In genomic region chr2:180723865-180724264, GRCm38 (mm10) we compare ENCODE assay signal across 28 mouse cellular contexts. TPM values are rescaled to one million over a fixed set of nuclear protein-coding genes. Genes with fewer than 3 reads are reported as not detected.
A peak's percentile ranks its signal among the peaks of the same experiment; 100 is the strongest.
DNase-seq lines count a peak whose midpoint lies in the region; ATAC-seq and TF ChIP-seq lines count a peak whose summit lies in the region.
"Had no signal": no experiment of that assay in that cellular context is flagged by ENCODE, and none has a peak within 500 bp of the region (broad histone marks: within the 10 kb centered on the region; RNA-seq: fewer than 3 reads in every experiment).

No protein-coding gene starts in this region.

- TF ChIP-seq POLR2A in kidney, adult 2 months (IDR thresholded peaks at IDR 0.05; ENCODE audit: low read depth, low read length) = no peak

- no peaks in the 10 kb centered on the region for H3K9me3 ChIP-seq in liver, embryonic 16.5 days (replicated peaks; ENCODE audit: control insufficient read depth, low read length)
- H3K9me3 ChIP-seq: embryonic facial prominence, embryonic 12.5 days; embryonic facial prominence, embryonic 15.5 days; heart, embryonic 10.5 days; heart, embryonic 13.5 days; hindbrain, embryonic 12.5 days; hindbrain, embryonic 15.5 days had no signal

- H3K27ac ChIP-seq in liver, embryonic 16.5 days (ENCODE audit: low read length) = peak overlapping the region; percentile 81; the same call in 1 of the 2 replicates
- no peak overlapping the region for H3K27ac ChIP-seq in kidney, adult 2 months (ENCODE audit: insufficient read depth, low read depth, low read length)
- H3K27ac ChIP-seq: embryonic facial prominence, embryonic 12.5 days; embryonic facial prominence, embryonic 15.5 days; gastrocnemius, adult 2 months; heart, embryonic 10.5 days; heart, embryonic 13.5 days; hindbrain, embryonic 12.5 days; hindbrain, embryonic 15.5 days had no signal

- peak; percentile 84 for DNase-seq in heart, adult 11 months
- DNase-seq in heart, postnatal 10 days = no peak
- DNase-seq in testis, postnatal 10 days (ENCODE audit: low spot score) = peak; percentile 38
- no peak for DNase-seq in testis, postnatal 14 days (ENCODE audit: low spot score)
- DNase-seq in spleen, adult 12 weeks (ENCODE audit: low spot score) = no peak
- no peak for DNase-seq in kidney, adult 2 months
- DNase-seq: adrenal gland, adult 8-10 months; adrenal gland, postnatal 25 days; cerebellum, adult 18-20 months; cerebellum, adult 9-10 months; cerebellum, postnatal 14 days; forebrain, postnatal 0 days; gastrocnemius, adult 2 months; gastrocnemius, postnatal 14 days; heart, adult 2 months had no signal

- no peak overlapping the region for H3K4me3 ChIP-seq in liver, embryonic 16.5 days (ENCODE audit: low read depth, low read length)
- no peak overlapping the region for H3K4me3 ChIP-seq in kidney, adult 2 months (ENCODE audit: insufficient read depth, low read depth, low read length)
- H3K4me3 ChIP-seq: embryonic facial prominence, embryonic 12.5 days; embryonic facial prominence, embryonic 15.5 days; gastrocnemius, adult 2 months; heart, adult 2 months; heart, embryonic 10.5 days; heart, embryonic 13.5 days; hindbrain, embryonic 12.5 days; hindbrain, embryonic 15.5 days had no signal

- no peak for TF ChIP-seq CTCF in kidney, adult 2 months (conservative IDR thresholded peaks at IDR 0.05; ENCODE audit: insufficient read depth, insufficient read length, low read depth, low read length)

- WGBS in liver, embryonic 16.5 days (ENCODE audit: insufficient replicate concordance) = 76% methylated on average over 2 of the region's 2 CpGs
- 60% methylated on average over 2 of the region's 2 CpGs for WGBS in kidney, adult 2 months

- no peaks in the 10 kb centered on the region for H3K27me3 ChIP-seq in liver, embryonic 16.5 days (ENCODE audit: control insufficient read depth, insufficient read depth, low read depth, low read length)
- H3K27me3 ChIP-seq in kidney, adult 2 months (replicated peaks; ENCODE audit: control insufficient read depth, insufficient read depth, low read length) = no peaks in the 10 kb centered on the region
- H3K27me3 ChIP-seq: embryonic facial prominence, embryonic 12.5 days; embryonic facial prominence, embryonic 15.5 days; hindbrain, embryonic 12.5 days had no signal

- intact Hi-C loops in heart, postnatal 10 days (cut with DNase I) = no loop called here

- peaks cover 46% of the 10 kb centered on the region for H3K4me1 ChIP-seq in liver, embryonic 16.5 days (ENCODE audit: control insufficient read depth, low read depth, low read length)
- peaks cover 12% of the 10 kb centered on the region; the same call in 1 of the 2 replicates for H3K4me1 ChIP-seq in kidney, adult 2 months (ENCODE audit: control insufficient read depth, insufficient read depth, low read length)

- no peak for ATAC-seq in liver, embryonic 16.5 days (ENCODE audit: low read depth)
- ATAC-seq: activated CD4-positive, CD25-positive, alpha-beta regulatory T cell, adult 4 months; forebrain, embryonic 14.5 days; forebrain, postnatal 0 days had no signal

- H3K9ac ChIP-seq in liver, embryonic 16.5 days (ENCODE audit: low read depth, low read length) = no peak overlapping the region
- H3K9ac ChIP-seq: embryonic facial prominence, embryonic 12.5 days; embryonic facial prominence, embryonic 15.5 days; forebrain, postnatal 0 days; hindbrain, embryonic 12.5 days; hindbrain, embryonic 15.5 days had no signal

- peaks cover 54% of the 10 kb centered on the region for H3K36me3 ChIP-seq in liver, embryonic 16.5 days (ENCODE audit: control insufficient read depth, insufficient read depth)
- peaks cover 2% of the 10 kb centered on the region; the same call in 1 of the 2 replicates for H3K36me3 ChIP-seq in kidney, adult 2 months (ENCODE audit: control insufficient read depth, insufficient read depth, low read length)

- no peak overlapping the region for H3K4me2 ChIP-seq in liver, embryonic 16.5 days (ENCODE audit: low read depth, low read length)
- H3K4me2 ChIP-seq: embryonic facial prominence, embryonic 12.5 days; embryonic facial prominence, embryonic 15.5 days; hindbrain, embryonic 12.5 days; hindbrain, embryonic 15.5 days had no signal

RNA-seq across cellular contexts. Expression of gene Slc17a9, which starts 1.2 kb away (rescaled TPM):
- total RNA-seq in heart, postnatal 10 days (2021) = under 1 TPM; 0.69 to 0.89 TPM
- 10.4 and 10.8 TPM in 2 replicates for polyA plus RNA-seq in liver, embryonic 16.5 days (2015; fragmentation: Nextera tagmentation; extraction: Ambion mirVana)
- polyA plus RNA-seq in kidney, adult 2 months (2012; rRNA removed) = 1.9 and 3.0 TPM in 2 replicates
- polyA plus RNA-seq: forebrain, embryonic 14.5 days had no signal

RNA-seq across cellular contexts. Expression of gene Gid8, which starts 13.9 kb away (rescaled TPM):
- total RNA-seq in heart, postnatal 10 days (2021) = 10 to 100 TPM; 77.9 to 79.1 TPM
- 101 and 112 TPM in 2 replicates for polyA plus RNA-seq in liver, embryonic 16.5 days (2015; fragmentation: Nextera tagmentation; extraction: Ambion mirVana)
- polyA plus RNA-seq in kidney, adult 2 months (2012; rRNA removed) = 33.3 and 35.4 TPM in 2 replicates

RNA-seq across cellular contexts. Expression of gene Dido1, which starts 14.1 kb away (rescaled TPM):
- 10 to 100 TPM; 40.6 to 42.8 TPM for total RNA-seq in heart, postnatal 10 days (2021)
- polyA plus RNA-seq in liver, embryonic 16.5 days (2015; fragmentation: Nextera tagmentation; extraction: Ambion mirVana) = 12.6 and 12.9 TPM in 2 replicates
- 13.2 and 13.4 TPM in 2 replicates for polyA plus RNA-seq in kidney, adult 2 months (2012; rRNA removed)

RNA-seq across cellular contexts. Expression of gene Bhlhe23, which starts 52.8 kb away (rescaled TPM):
- total RNA-seq in heart, postnatal 10 days (2021) = not detected
- polyA plus RNA-seq in liver, embryonic 16.5 days (2015; fragmentation: Nextera tagmentation; extraction: Ambion mirVana) = not detected in 2 replicates
- polyA plus RNA-seq in kidney, adult 2 months (2012; rRNA removed) = not detected in 2 replicates
- total RNA-seq: adrenal gland, adult 8-10 months; adrenal gland, postnatal 25 days; gastrocnemius, adult 2 months; gastrocnemius, postnatal 14 days; heart, adult 2 months; heart, postnatal 25 days; hematopoietic stem cell, adult 5-6 weeks had no signal
- polyA plus RNA-seq: activated CD4-positive, CD25-positive, alpha-beta regulatory T cell, adult 4 months; embryonic facial prominence, embryonic 15.5 days; gonadal fat pad, adult 2 months; heart, adult 2 months; heart, embryonic 13.5 days; heart, embryonic 16.5 days had no signal

Comparison
In these comparisons a context has a peak if more than half of its experiments do, and no peak if none do; other contexts are left out.
1. DNase-seq: peak in heart, adult 11 months (single experiment) and testis, postnatal 10 days (single experiment); none in heart, postnatal 10 days (0 of 2), testis, postnatal 14 days (single experiment), spleen, adult 12 weeks (single experiment) and kidney, adult 2 months (single experiment).